Mouse (Mus musculus): ENCODE results near the gene Ttbk2. TPM values are rescaled to one million over a fixed set of nuclear protein-coding genes. Genes with fewer than 3 reads are reported as not detected.

The Ttbk2 gene
- polyA plus RNA-seq, 1 experiment from 2014 or later = 2.4 TPM

DNA sequence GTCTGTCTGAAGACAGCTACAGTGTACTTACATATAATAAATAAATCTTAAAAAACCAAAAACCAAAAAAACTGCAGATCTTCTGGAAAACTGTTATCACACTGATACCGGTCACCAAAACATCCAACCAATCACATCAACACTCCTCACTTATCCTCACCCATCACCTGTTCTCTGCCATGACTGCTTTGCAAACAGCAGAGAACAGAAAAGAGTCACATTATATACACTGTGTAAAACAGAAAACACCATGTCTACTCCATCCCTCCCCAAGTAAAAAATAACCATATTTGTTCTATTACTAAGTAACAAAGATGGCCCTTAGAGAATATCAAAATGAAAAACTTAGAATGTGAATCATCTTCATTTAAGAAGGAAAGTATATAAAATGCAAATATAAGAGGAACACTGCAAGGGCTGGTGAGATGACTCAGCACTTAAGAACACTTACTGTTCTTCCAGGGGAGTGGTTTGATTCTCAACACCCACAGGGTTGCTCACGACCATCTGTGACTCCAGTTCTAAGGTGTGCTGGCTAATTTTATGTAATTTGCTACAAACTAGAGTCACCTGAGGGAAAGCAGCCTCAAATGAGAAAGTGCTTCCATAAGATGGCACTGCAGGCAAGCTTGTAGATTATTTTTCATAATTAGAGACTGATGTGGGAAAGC, 80.0 kb downstream of the Ttbk2 start:
- no peak for ATAC-seq (ENCODE audit: insufficient read depth, low FRiP score)
- Histone ChIP-seq H3K27ac (ENCODE audit: low read length) (no peak overlapping the region), H3K4me2 (ENCODE audit: low read depth, low read length) (no peak overlapping the region), H3K4me3 (replicated peaks; ENCODE audit: low read length) (no peak overlapping the region), H3K27me3 (ENCODE audit: control insufficient read depth, insufficient read depth, low read length) (no peaks in the 10 kb centered on the region), H3K4me1 (ENCODE audit: control insufficient read depth, insufficient read depth, low read length) (no peaks in the 10 kb centered on the region), H3K36me3 (ENCODE audit: control insufficient read depth, insufficient read depth, low read length) (no peaks in the 10 kb centered on the region), H3K9me3 (replicated peaks; ENCODE audit: control insufficient read depth, low read length) (no peaks in the 10 kb centered on the region), H3K9ac (ENCODE audit: low read length) (no peak overlapping the region)
- WGBS = 85% methylated on average over 2 of the region's 2 CpGs

DNA sequence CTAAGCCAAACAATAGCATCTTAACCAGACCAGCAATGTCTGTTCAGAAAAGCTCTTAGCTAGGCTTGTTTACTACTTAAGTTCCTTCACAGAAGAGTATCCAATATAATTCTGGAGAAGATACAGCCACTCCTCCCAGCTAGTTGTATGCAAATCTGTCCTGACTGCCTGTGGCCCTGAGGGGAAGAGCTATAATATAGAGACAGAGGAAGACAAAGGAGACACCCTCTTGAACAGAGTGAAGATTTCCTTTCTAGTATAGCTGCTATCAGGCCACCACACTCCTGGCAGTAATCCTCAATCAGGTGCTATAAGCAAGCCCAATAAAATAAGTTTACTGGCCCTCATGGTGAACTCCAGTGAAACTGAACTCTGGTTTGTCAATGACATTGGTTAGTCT, 88.5 kb downstream of the Ttbk2 start:
- H3K4me1 ChIP-seq (ENCODE audit: control insufficient read depth, insufficient read depth, low read length) = no peaks in the 10 kb centered on the region
- ATAC-seq (ENCODE audit: insufficient read depth, low FRiP score) = no peak
- no peak overlapping the region for H3K4me2 ChIP-seq (ENCODE audit: low read depth, low read length)
- no peaks in the 10 kb centered on the region for H3K9me3 ChIP-seq (replicated peaks; ENCODE audit: control insufficient read depth, low read length)
- H3K27me3 ChIP-seq (ENCODE audit: control insufficient read depth, insufficient read depth, low read length) = no peaks in the 10 kb centered on the region
- H3K36me3 ChIP-seq (ENCODE audit: control insufficient read depth, insufficient read depth, low read length) = no peaks in the 10 kb centered on the region
- H3K4me3 ChIP-seq (replicated peaks; ENCODE audit: low read length) = no peak overlapping the region
- no peak overlapping the region for H3K9ac ChIP-seq (ENCODE audit: low read length)
- no peak overlapping the region for H3K27ac ChIP-seq (ENCODE audit: low read length)

DNA sequence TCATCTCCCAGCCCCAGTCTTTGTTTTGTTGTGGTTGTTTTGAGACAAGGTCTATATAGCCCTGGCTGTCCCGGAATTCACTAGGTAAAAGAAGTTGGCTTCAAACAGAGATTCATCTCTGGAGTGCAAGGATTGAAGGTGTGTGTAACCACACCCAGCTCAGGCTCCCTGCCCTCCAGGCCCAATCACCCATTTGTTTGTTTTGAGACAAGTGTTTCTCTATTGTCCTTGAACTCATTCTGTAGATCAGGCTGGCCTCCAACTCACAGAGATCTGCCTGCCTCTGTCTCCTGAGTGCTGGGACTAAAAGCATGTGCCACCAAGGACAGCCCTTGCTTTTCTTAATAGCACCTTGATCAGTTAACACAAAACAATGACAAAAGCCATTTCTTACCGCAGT, 102.4 kb downstream of the Ttbk2 start:
- ATAC-seq (ENCODE audit: insufficient read depth, low FRiP score) = no peak
- 88% methylated on average over 2 of the region's 2 CpGs for WGBS
- peaks cover 11% of the 10 kb centered on the region for H3K36me3 ChIP-seq (ENCODE audit: control insufficient read depth, insufficient read depth, low read length)

DNA sequence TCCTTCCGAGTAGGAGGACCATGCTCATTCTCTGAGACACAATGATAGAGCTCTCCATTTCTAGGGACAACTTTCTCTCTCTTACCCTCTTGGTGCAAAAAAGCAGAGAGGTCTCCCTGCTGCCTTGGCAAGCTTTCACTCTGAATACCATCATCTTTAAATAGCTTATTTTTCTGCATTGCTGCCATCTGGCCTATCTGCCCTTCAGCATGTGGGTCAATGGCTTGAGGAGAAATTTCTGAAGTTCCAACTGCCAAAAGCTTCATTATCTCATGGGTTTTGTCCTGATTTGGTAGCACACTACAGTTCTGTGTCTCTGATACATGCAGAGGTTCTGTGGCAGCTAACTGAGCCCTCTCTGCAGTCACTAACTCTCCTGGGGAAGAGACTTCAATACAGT, 104.9 kb downstream of the Ttbk2 start:
- WGBS = 93% methylated on average over 1 of the region's 1 CpGs
- H3K27ac ChIP-seq (ENCODE audit: low read length) = no peak overlapping the region
- H3K9me3 ChIP-seq (replicated peaks; ENCODE audit: control insufficient read depth, low read length) = no peaks in the 10 kb centered on the region
- H3K4me2 ChIP-seq (ENCODE audit: low read depth, low read length) = no peak overlapping the region
- H3K27me3 ChIP-seq (ENCODE audit: control insufficient read depth, insufficient read depth, low read length) = no peaks in the 10 kb centered on the region
- no peaks in the 10 kb centered on the region for H3K4me1 ChIP-seq (ENCODE audit: control insufficient read depth, insufficient read depth, low read length)
- ATAC-seq (ENCODE audit: insufficient read depth, low FRiP score) = no peak
- no peak overlapping the region for H3K9ac ChIP-seq (ENCODE audit: low read length)
- H3K36me3 ChIP-seq (ENCODE audit: control insufficient read depth, insufficient read depth, low read length) = peaks cover 11% of the 10 kb centered on the region
- H3K4me3 ChIP-seq (replicated peaks; ENCODE audit: low read length) = no peak overlapping the region

More for the DNA sequence above, 102.4 kb downstream of the Ttbk2 start:
- H3K9me3 ChIP-seq (replicated peaks; ENCODE audit: control insufficient read depth, low read length) = no peaks in the 10 kb centered on the region
- H3K4me1 ChIP-seq (ENCODE audit: control insufficient read depth, insufficient read depth, low read length) = no peaks in the 10 kb centered on the region
- no peaks in the 10 kb centered on the region for H3K27me3 ChIP-seq (ENCODE audit: control insufficient read depth, insufficient read depth, low read length)
- H3K9ac ChIP-seq (ENCODE audit: low read length) = no peak overlapping the region
- H3K27ac ChIP-seq (ENCODE audit: low read length) = no peak overlapping the region
- no peak overlapping the region for H3K4me3 ChIP-seq (replicated peaks; ENCODE audit: low read length)
- no peak overlapping the region for H3K4me2 ChIP-seq (ENCODE audit: low read depth, low read length)

DNA sequence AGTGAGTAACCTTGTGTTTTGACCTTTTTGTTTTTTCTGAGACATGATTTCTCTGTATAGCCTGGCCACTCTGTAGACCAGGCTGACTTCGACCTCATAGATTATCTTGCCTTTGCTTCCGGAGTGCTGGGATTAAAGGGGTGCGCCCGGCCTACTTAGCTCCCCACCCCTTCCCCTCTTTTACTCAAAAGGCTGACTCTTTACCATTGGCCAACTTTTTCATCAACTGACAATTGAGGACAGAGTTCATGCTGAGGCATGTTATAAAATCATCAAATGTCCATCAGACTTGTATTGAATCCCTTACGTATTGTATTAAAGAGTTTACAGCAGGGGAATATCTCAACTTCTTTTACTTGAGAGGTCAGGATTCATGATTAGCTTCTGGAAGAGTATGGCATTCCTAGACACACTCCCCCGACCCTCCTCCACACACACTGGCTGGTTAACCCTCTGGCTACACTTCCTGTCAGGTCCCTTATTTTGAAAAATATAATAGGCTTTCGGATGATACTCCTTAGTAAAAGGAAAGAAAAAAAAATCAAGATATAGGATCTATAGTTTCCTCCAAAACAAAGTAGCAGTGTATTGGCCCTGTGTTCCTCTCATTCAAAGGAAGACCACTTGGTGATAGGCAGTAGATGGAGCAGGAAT, 118.4 kb downstream of the Ttbk2 start:
- no peaks in the 10 kb centered on the region for H3K9me3 ChIP-seq (replicated peaks; ENCODE audit: control insufficient read depth, low read length)
- H3K27ac ChIP-seq (ENCODE audit: low read length) = peak overlapping the region; percentile 95
- ATAC-seq (ENCODE audit: insufficient read depth, low FRiP score) = no peak
- peak overlapping the region; percentile 94 for H3K4me3 ChIP-seq (replicated peaks; ENCODE audit: low read length)
- 37% methylated on average over 7 of the region's 7 CpGs for WGBS
- 0 out of 2 replicates have a peak, but pooled peaks cover 5% of the 10 kb centered on the region for H3K36me3 ChIP-seq (ENCODE audit: control insufficient read depth, insufficient read depth, low read length)
- H3K27me3 ChIP-seq (ENCODE audit: control insufficient read depth, insufficient read depth, low read length) = no peaks in the 10 kb centered on the region
- H3K9ac ChIP-seq (ENCODE audit: low read length) = peak overlapping the region; percentile 94
- H3K4me2 ChIP-seq (ENCODE audit: low read depth, low read length) = peak overlapping the region; percentile 94
- peaks cover 19% of the 10 kb centered on the region for H3K4me1 ChIP-seq (ENCODE audit: control insufficient read depth, insufficient read depth, low read length)

DNA sequence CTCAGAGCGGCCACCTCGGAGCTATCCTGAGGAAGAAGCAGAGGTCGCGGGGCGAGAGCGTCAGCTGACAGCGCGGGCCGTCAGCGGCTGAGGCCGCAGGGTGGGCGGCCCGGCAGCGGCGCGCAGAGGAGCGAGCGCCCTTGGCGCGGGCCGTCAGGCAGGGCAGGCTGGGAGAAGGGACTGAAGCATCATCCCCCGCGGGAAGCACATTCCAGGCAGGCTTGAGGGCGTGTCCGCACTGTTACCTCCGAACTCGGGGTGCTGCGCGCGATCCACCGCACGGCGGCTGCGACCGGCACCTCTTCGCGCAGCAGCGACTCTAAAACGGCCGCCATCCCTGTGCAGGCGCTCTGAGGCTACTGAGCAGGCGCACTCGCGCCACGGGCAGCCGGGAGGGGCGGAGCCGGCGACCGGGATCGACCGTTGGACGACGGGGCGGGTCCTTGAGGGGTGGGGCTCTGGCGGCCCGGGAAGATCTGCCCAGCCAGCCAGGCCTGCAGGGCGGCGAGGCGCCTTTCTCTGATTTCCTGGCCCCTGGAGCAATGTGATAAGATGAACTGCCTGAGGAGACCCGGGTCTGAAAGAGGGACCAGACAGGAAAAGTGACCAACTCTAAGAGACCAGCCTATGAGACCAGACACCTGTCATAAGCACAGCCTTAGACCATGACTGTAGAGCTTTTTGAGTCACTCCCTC, 119.1 kb downstream of the Ttbk2 start:
- under 1% methylated on average over 61 of the region's 61 CpGs for WGBS
- Histone ChIP-seq H3K36me3 (ENCODE audit: control insufficient read depth, insufficient read depth, low read length) (peaks cover 9% of the 10 kb centered on the region; the same call in 1 of the 2 replicates), H3K4me1 (ENCODE audit: control insufficient read depth, insufficient read depth, low read length) (peaks cover 19% of the 10 kb centered on the region), H3K4me2 (ENCODE audit: low read depth, low read length) (peak overlapping the region; percentile 94), H3K9ac (ENCODE audit: low read length) (peak overlapping the region; percentile 94), H3K27ac (ENCODE audit: low read length) (peak overlapping the region; percentile 95), H3K4me3 (replicated peaks; ENCODE audit: low read length) (peak overlapping the region; percentile 94), H3K27me3 (ENCODE audit: control insufficient read depth, insufficient read depth, low read length) (no peaks in the 10 kb centered on the region), H3K9me3 (replicated peaks; ENCODE audit: control insufficient read depth, low read length) (no peaks in the 10 kb centered on the region)
- ATAC-seq (ENCODE audit: insufficient read depth, low FRiP score) = peak; percentile 99

DNA sequence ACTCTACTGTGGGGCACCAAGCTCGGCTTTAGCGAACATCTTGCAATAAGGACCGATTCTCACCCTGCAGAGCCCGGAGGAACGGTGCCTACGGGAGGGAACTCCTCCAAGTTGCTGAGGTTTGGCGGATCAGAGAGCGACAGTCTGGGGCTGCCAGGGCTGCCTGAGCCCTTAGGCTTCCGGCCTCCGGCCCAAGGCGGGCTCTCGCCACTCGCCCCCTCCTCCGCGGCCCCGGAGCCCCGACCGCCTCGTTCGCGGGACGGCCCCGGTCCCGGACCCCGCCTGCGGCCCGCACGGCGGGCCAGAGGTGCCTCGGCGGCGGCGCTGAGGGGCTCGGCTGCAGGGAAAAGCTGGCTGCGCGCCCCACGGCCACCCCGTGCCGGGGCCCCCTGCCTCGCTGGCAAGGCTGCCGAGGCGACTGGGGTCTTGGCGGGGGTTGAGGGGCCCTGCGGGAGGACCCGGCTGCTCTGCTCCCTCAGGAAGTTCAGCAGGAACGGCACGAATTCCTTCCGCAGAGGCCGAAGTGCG, 119.7 kb downstream of the Ttbk2 start:
- H3K4me1 ChIP-seq (ENCODE audit: control insufficient read depth, insufficient read depth, low read length) = peaks cover 19% of the 10 kb centered on the region
- peaks cover 10% of the 10 kb centered on the region; the same call in 1 of the 2 replicates for H3K36me3 ChIP-seq (ENCODE audit: control insufficient read depth, insufficient read depth, low read length)
- H3K9me3 ChIP-seq (replicated peaks; ENCODE audit: control insufficient read depth, low read length) = no peaks in the 10 kb centered on the region
- peak overlapping the region; percentile 94 for H3K9ac ChIP-seq (ENCODE audit: low read length)
- H3K4me3 ChIP-seq (replicated peaks; ENCODE audit: low read length) = peak overlapping the region; percentile 94
- H3K27ac ChIP-seq (ENCODE audit: low read length) = peak overlapping the region; percentile 95
- peak overlapping the region; percentile 94 for H3K4me2 ChIP-seq (ENCODE audit: low read depth, low read length)
- peak; percentile 31; the same call in 1 of the 2 replicates for ATAC-seq (ENCODE audit: insufficient read depth, low FRiP score)
- WGBS = under 1% methylated on average over 50 of the region's 50 CpGs
- no peaks in the 10 kb centered on the region for H3K27me3 ChIP-seq (ENCODE audit: control insufficient read depth, insufficient read depth, low read length)

DNA sequence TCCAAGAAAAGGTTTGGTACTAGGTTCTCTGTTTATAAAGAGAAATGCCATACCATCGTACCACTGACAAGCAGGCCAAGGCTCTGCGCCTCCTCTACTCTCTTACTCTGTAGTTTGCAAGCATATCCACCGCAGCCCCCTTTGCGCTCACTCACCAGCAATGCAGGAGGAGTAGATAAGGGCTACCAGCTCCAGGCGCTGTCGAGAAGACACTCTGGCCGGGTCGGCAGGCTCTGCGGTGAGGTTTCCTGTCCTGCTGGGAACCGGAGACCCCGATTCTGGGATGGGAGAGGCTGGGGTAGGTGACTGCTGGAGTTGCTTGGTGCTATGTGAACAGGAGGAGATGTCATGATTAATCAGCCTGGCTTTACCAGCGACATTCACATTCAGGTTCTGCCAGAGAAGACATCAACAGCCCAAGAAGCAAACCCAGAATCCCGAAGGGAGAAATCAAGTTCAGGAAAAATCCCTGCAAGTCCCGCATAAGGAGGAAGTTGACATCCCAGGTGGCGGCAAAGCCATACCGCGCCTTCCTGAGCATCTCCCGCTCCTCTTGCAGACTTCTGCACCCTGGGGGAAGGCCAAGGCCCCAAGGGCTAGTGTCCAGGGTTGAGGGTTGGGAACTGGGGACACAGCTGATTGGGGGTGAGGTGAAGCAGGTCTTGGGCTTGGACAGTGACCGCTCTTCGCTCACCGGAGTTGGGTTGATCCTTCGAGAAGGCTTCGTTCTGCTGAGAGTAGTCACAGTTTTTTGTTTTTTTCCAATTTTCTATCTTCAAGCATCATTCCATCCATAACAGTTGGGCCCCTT, 120.4 kb downstream of the Ttbk2 start:
- peaks cover 19% of the 10 kb centered on the region for H3K4me1 ChIP-seq (ENCODE audit: control insufficient read depth, insufficient read depth, low read length)
- peak overlapping the region; percentile 95; the same call in 1 of the 2 replicates for H3K27ac ChIP-seq (ENCODE audit: low read length)
- H3K4me3 ChIP-seq (replicated peaks; ENCODE audit: low read length) = peak overlapping the region; percentile 94
- no peak for ATAC-seq (ENCODE audit: insufficient read depth, low FRiP score)
- peaks cover 15% of the 10 kb centered on the region; the same call in 1 of the 2 replicates for H3K36me3 ChIP-seq (ENCODE audit: control insufficient read depth, insufficient read depth, low read length)
- H3K9ac ChIP-seq (ENCODE audit: low read length) = peak overlapping the region; percentile 94
- no peaks in the 10 kb centered on the region for H3K27me3 ChIP-seq (ENCODE audit: control insufficient read depth, insufficient read depth, low read length)
- peak overlapping the region; percentile 94 for H3K4me2 ChIP-seq (ENCODE audit: low read depth, low read length)
- no peaks in the 10 kb centered on the region for H3K9me3 ChIP-seq (replicated peaks; ENCODE audit: control insufficient read depth, low read length)
- WGBS = 4% methylated on average over 23 of the region's 23 CpGs

Measured in stomach, embryonic 16.5 days (tissue).